9 mouse cellular contexts compared by ENCODE assay signal in the genomic region with DNA sequence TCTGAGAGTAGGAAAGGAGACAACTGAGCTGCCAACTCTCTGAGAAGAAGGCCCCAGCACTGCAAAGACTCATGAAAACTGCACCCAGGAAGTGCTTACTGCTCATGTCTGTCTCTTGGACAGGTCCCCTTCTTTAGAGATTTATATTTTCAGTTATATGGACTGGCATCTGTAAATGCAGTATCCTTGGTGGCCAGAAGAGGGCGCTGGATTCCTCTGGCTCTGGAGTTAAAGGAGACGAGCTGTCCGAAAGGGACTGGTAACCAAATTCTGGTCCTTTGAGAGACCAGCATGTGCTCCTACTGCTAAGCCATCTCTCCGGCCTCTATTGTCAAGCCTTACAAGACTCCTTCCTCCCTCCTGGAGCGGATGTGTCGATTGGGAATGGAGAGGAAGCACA. TPM values are rescaled to one million over a fixed set of nuclear protein-coding genes. Genes with fewer than 3 reads are reported as not detected.
DNase-seq lines count a peak whose midpoint lies in the region; ATAC-seq and TF ChIP-seq lines count a peak whose summit lies in the region.
"Had no signal": no experiment of that assay in that cellular context is flagged by ENCODE, and none has a peak within 500 bp of the region (broad histone marks: within the 10 kb centered on the region; RNA-seq: fewer than 3 reads in every experiment).

No protein-coding gene starts in this region.

- peak; percentile 14 for DNase-seq in forebrain, embryonic 14.5 days (ENCODE audit: low spot score)
- peak in 1 of 2 experiments; percentile 45 for DNase-seq in spleen, adult 2 months (ENCODE audit: low read depth in 1 of 2, low spot score in 2 of 2)
- no peak for DNase-seq in spleen, adult 12 weeks (ENCODE audit: low spot score)
- peak; percentile 48 for DNase-seq in limb, embryonic 10.5 days (ENCODE audit: low spot score)
- peak; percentile 73 for DNase-seq in thymus, postnatal 4 days
- no peak for DNase-seq in right cerebral cortex, adult 2 months (ENCODE audit: low spot score in 2 of 2)

- H3K4me1 ChIP-seq in forebrain, embryonic 14.5 days (ENCODE audit: control insufficient read depth, insufficient read depth, low read length), result no peaks in the 10 kb centered on the region
- no peaks in the 10 kb centered on the region for H3K4me1 ChIP-seq in forebrain, embryonic 13.5 days
- no peaks in the 10 kb centered on the region; the same call in 1 of the 2 replicates for H3K4me1 ChIP-seq in spleen, adult 2 months (ENCODE audit: control insufficient read depth, insufficient read depth, insufficient read length)
- peaks cover 10% of the 10 kb centered on the region for H3K4me1 ChIP-seq in limb, embryonic 10.5 days
- H3K4me1 ChIP-seq in kidney, embryonic 16.5 days (ENCODE audit: insufficient read depth, low read length), result no peaks in the 10 kb centered on the region

- no peak for ATAC-seq in forebrain, embryonic 14.5 days
- no peak for ATAC-seq in forebrain, embryonic 13.5 days
- no peak for ATAC-seq in kidney, embryonic 16.5 days (ENCODE audit: low FRiP score, low TSS enrichment)

- no peaks in the 10 kb centered on the region for H3K36me3 ChIP-seq in forebrain, embryonic 14.5 days (ENCODE audit: control insufficient read depth, insufficient read depth, low read length)
- no peaks in the 10 kb centered on the region for H3K36me3 ChIP-seq in forebrain, embryonic 13.5 days (ENCODE audit: poor library complexity, severe bottlenecking)
- H3K36me3 ChIP-seq in spleen, adult 2 months (ENCODE audit: control insufficient read depth, insufficient read depth, low read length), result no peaks in the 10 kb centered on the region
- H3K36me3 ChIP-seq in limb, embryonic 10.5 days, result no peaks in the 10 kb centered on the region
- H3K36me3 ChIP-seq in kidney, embryonic 16.5 days (ENCODE audit: insufficient read depth, low read length), result no peaks in the 10 kb centered on the region

- H3K27me3 ChIP-seq in forebrain, embryonic 14.5 days (replicated peaks; ENCODE audit: control insufficient read depth, insufficient read depth, low read length), result no peaks in the 10 kb centered on the region
- no peaks in the 10 kb centered on the region for H3K27me3 ChIP-seq in forebrain, embryonic 13.5 days
- H3K27me3 ChIP-seq in spleen, adult 2 months (ENCODE audit: control insufficient read depth, insufficient read depth, low read length), result no peaks in the 10 kb centered on the region
- H3K27me3 ChIP-seq in limb, embryonic 10.5 days (ENCODE audit: low read depth, poor library complexity, severe bottlenecking), result peaks cover 13% of the 10 kb centered on the region
- H3K27me3 ChIP-seq in kidney, embryonic 16.5 days (ENCODE audit: insufficient read depth, low read length), result no peaks in the 10 kb centered on the region

- no peak overlapping the region for H3K4me3 ChIP-seq in forebrain, embryonic 14.5 days (ENCODE audit: low read depth, low read length)
- H3K4me3 ChIP-seq in forebrain, embryonic 13.5 days, result no peak overlapping the region
- H3K4me3 ChIP-seq in spleen, adult 2 months (ENCODE audit: extremely low read depth, insufficient read depth, insufficient read length), result no peak overlapping the region
- H3K4me3 ChIP-seq in limb, embryonic 10.5 days, result no peak overlapping the region
- H3K4me3 ChIP-seq in kidney, embryonic 16.5 days (ENCODE audit: low read length), result no peak overlapping the region

- H3K9me3 ChIP-seq in forebrain, embryonic 14.5 days (replicated peaks; ENCODE audit: control insufficient read depth, low read length), result no peaks in the 10 kb centered on the region
- H3K9me3 ChIP-seq in forebrain, embryonic 13.5 days (replicated peaks), result no peaks in the 10 kb centered on the region
- H3K9me3 ChIP-seq in limb, embryonic 10.5 days (replicated peaks), result no peaks in the 10 kb centered on the region
- H3K9me3 ChIP-seq in kidney, embryonic 16.5 days (ENCODE audit: low read length), result peaks cover 5% of the 10 kb centered on the region; the same call in 1 of the 2 replicates

- TF ChIP-seq POLR2A in spleen, adult 2 months (IDR thresholded peaks at IDR 0.05; ENCODE audit: low read depth, low read length), result no peak

- WGBS in forebrain, embryonic 14.5 days, result 35% methylated on average over 6 of the region's 6 CpGs
- 39% methylated on average over 6 of the region's 6 CpGs for WGBS in forebrain, embryonic 13.5 days
- WGBS in spleen, adult 2 months, result 62% methylated on average over 6 of the region's 6 CpGs
- WGBS in limb, embryonic 10.5 days, result 47% methylated on average over 6 of the region's 6 CpGs
- WGBS in kidney, embryonic 16.5 days, result 57% methylated on average over 6 of the region's 6 CpGs

- no peak overlapping the region for H3K9ac ChIP-seq in forebrain, embryonic 14.5 days (ENCODE audit: low read length)
- no peak overlapping the region for H3K9ac ChIP-seq in forebrain, embryonic 13.5 days
- H3K9ac ChIP-seq in kidney, embryonic 16.5 days (replicated peaks; ENCODE audit: low read length), result no peak overlapping the region

- H3K4me2 ChIP-seq in forebrain, embryonic 14.5 days (ENCODE audit: low read length), result no peak overlapping the region
- no peak overlapping the region for H3K4me2 ChIP-seq in forebrain, embryonic 13.5 days
- no peak overlapping the region for H3K4me2 ChIP-seq in kidney, embryonic 16.5 days (replicated peaks; ENCODE audit: low read depth, low read length)

- no peak overlapping the region for H3K27ac ChIP-seq in forebrain, embryonic 14.5 days (ENCODE audit: low read depth, low read length)
- H3K27ac ChIP-seq in forebrain, embryonic 13.5 days, result no peak overlapping the region
- no peak overlapping the region for H3K27ac ChIP-seq in spleen, adult 2 months (ENCODE audit: insufficient read depth, low read length)
- no peak overlapping the region for H3K27ac ChIP-seq in limb, embryonic 10.5 days
- H3K27ac ChIP-seq in kidney, embryonic 16.5 days (ENCODE audit: low read length), result no peak overlapping the region
- H3K27ac ChIP-seq: macrophage had no signal

- TF ChIP-seq CTCF in spleen, adult 2 months (IDR thresholded peaks at IDR 0.05; ENCODE audit: extremely low read depth, insufficient read depth, insufficient read length, insufficient replicate concordance), result peak; percentile 39; the same call in 1 of the 2 replicates

RNA-seq across cellular contexts. Expression of a gene that starts 26.9 kb away (rescaled TPM):
- 4.8 and 7.6 TPM in 2 replicates for polyA plus RNA-seq in forebrain, embryonic 14.5 days (2014; fragmentation: Nextera tagmentation; extraction: Ambion mirVana)
- polyA plus RNA-seq in forebrain, embryonic 13.5 days (2015; fragmentation: Nextera tagmentation; extraction: Ambion mirVana), result 1.9 and 2.6 TPM in 2 replicates
- polyA plus RNA-seq in spleen, adult 2 months (2012; rRNA removed), result 50.3 and 67.8 TPM in 2 replicates
- polyA plus RNA-seq in limb, embryonic 10.5 days (2016; fragmentation: Nextera tagmentation; extraction: Ambion mirVana), result 3.7 and 4.6 TPM in 2 replicates
- 7.4 and 9.5 TPM in 2 replicates for polyA plus RNA-seq in kidney, embryonic 16.5 days (2015; fragmentation: Nextera tagmentation; extraction: Ambion mirVana)

RNA-seq across cellular contexts. Expression of a gene that starts 28.9 kb away (rescaled TPM):
- 9.1 and 10.0 TPM in 2 replicates for polyA plus RNA-seq in forebrain, embryonic 14.5 days (2014; fragmentation: Nextera tagmentation; extraction: Ambion mirVana)
- polyA plus RNA-seq in forebrain, embryonic 13.5 days (2015; fragmentation: Nextera tagmentation; extraction: Ambion mirVana), result 17.4 and 17.7 TPM in 2 replicates
- 13.7 and 25.0 TPM in 2 replicates for polyA plus RNA-seq in spleen, adult 2 months (2012; rRNA removed)
- 20.6 and 22.0 TPM in 2 replicates for polyA plus RNA-seq in limb, embryonic 10.5 days (2016; fragmentation: Nextera tagmentation; extraction: Ambion mirVana)
- 19.9 and 20.1 TPM in 2 replicates for polyA plus RNA-seq in kidney, embryonic 16.5 days (2015; fragmentation: Nextera tagmentation; extraction: Ambion mirVana)

RNA-seq across cellular contexts. Expression of a gene that starts 55.2 kb away (rescaled TPM):
- polyA plus RNA-seq in forebrain, embryonic 14.5 days (2014; fragmentation: Nextera tagmentation; extraction: Ambion mirVana), result 0.61 and 0.79 TPM in 2 replicates
- polyA plus RNA-seq in forebrain, embryonic 13.5 days (2015; fragmentation: Nextera tagmentation; extraction: Ambion mirVana), result 0.41 and 0.52 TPM in 2 replicates
- 50.9 and 61.4 TPM in 2 replicates for polyA plus RNA-seq in spleen, adult 2 months (2012; rRNA removed)
- polyA plus RNA-seq in limb, embryonic 10.5 days (2016; fragmentation: Nextera tagmentation; extraction: Ambion mirVana), result 4.3 and 4.8 TPM in 2 replicates
- 9.3 and 9.6 TPM in 2 replicates for polyA plus RNA-seq in kidney, embryonic 16.5 days (2015; fragmentation: Nextera tagmentation; extraction: Ambion mirVana)

Comparison
In these comparisons a context has a peak if more than half of its experiments do, and no peak if none do; other contexts are left out.
1. DNase-seq: peak in forebrain, embryonic 14.5 days (single experiment), limb, embryonic 10.5 days (single experiment) and thymus, postnatal 4 days (single experiment); none in spleen, adult 12 weeks (single experiment) and right cerebral cortex, adult 2 months (0 of 2).